Mouse (Mus musculus): ENCODE data around the gene Setd1b.
A peak's percentile ranks its signal among the peaks of the same experiment; 100 is the strongest.
"Not testable (repeated sequence)": the region's sequence is repeated elsewhere in the genome, so short reads cannot be mapped to it uniquely, and the experiment has no call there.

Setd1b gene

GRCm38 (mm10) chr5:123162942-123163341, 20.9 kb downstream of the Setd1b start:
- DNase-seq = no peak

GRCm38 (mm10) chr5:123166437-123166836, 24.4 kb downstream of the Setd1b start:
- DNase-seq = no peak

GRCm38 (mm10) chr5:123167591-123167990, 25.6 kb downstream of the Setd1b start:
- DNase-seq = no peak

GRCm38 (mm10) chr5:123169284-123169683, 27.3 kb downstream of the Setd1b start, which contains the start of gene Psmd9:
Psmd9 (plus strand) TSS chr5:123169413.
- DNase-seq = no peak

- DNase-seq = no peak
These were observed 28.4 kb downstream of the Setd1b start for GRCm38 (mm10) chr5:123170365-123170764.

GRCm38 (mm10) chr5:123171646-123172350, 29.8 kb downstream of the Setd1b start:
- peak; percentile 89 to 90 for DNase-seq

GRCm38 (mm10) chr5:123178792-123179191, 36.8 kb downstream of the Setd1b start:
- no peak for DNase-seq

GRCm38 (mm10) chr5:123180390-123180789, 38.4 kb downstream of the Setd1b start:
- no peak for DNase-seq

GRCm38 (mm10) chr5:123181536-123181935, 39.5 kb downstream of the Setd1b start:
- DNase-seq = no peak

GRCm38 (mm10) chr5:123182651-123183050, 40.7 kb downstream of the Setd1b start, which contains the start of gene Hpd:
Hpd (minus strand) TSS chr5:123182727.
- DNase-seq = no peak

GRCm38 (mm10) chr5:123185966-123186365, 44.0 kb downstream of the Setd1b start:
- DNase-seq = peak; percentile 39 to 62

GRCm38 (mm10) chr5:123187306-123187705, 45.3 kb downstream of the Setd1b start:
- no peak for DNase-seq

- no peak for DNase-seq
These were observed 48.9 kb downstream of the Setd1b start for GRCm38 (mm10) chr5:123190912-123191311.

- no peak for DNase-seq
These were observed 49.4 kb downstream of the Setd1b start for GRCm38 (mm10) chr5:123191427-123191826.

GRCm38 (mm10) chr5:123192606-123193150, 50.7 kb downstream of the Setd1b start:
- DNase-seq = no peak

- no peak for DNase-seq
These were observed 51.4 kb downstream of the Setd1b start for GRCm38 (mm10) chr5:123193436-123193835.

- DNase-seq = no peak
These were observed 52.9 kb downstream of the Setd1b start for GRCm38 (mm10) chr5:123194856-123195255.

- no peak for DNase-seq
These were observed 53.6 kb downstream of the Setd1b start for GRCm38 (mm10) chr5:123195500-123196000.

- no peak for DNase-seq
These were observed 54.8 kb downstream of the Setd1b start for GRCm38 (mm10) chr5:123196746-123197145.

- DNase-seq = no peak
These were observed 56.5 kb downstream of the Setd1b start for GRCm38 (mm10) chr5:123198523-123198922.

GRCm38 (mm10) chr5:123200816-123201522, 59.0 kb downstream of the Setd1b start:
- DNase-seq = not testable (repeated sequence)

- DNase-seq = peak; percentile 18 to 46
These were observed 59.5 kb downstream of the Setd1b start for GRCm38 (mm10) chr5:123201523-123201892.

GRCm38 (mm10) chr5:123201987-123202386, 60.0 kb downstream of the Setd1b start:
- peak; percentile 49 to 65 for DNase-seq

GRCm38 (mm10) chr5:123202771-123203170, 60.8 kb downstream of the Setd1b start:
- not testable (repeated sequence) for DNase-seq

Data from cerebellum, postnatal 14 days (tissue).